Mouse (Mus musculus): ENCODE data around the gene Amh. TPM values are rescaled to one million over a fixed set of nuclear protein-coding genes. Genes with fewer than 3 reads are reported as not detected.

Amh gene
- polyA plus RNA-seq, 1 experiment from 2014 or later = not detected

DNA sequence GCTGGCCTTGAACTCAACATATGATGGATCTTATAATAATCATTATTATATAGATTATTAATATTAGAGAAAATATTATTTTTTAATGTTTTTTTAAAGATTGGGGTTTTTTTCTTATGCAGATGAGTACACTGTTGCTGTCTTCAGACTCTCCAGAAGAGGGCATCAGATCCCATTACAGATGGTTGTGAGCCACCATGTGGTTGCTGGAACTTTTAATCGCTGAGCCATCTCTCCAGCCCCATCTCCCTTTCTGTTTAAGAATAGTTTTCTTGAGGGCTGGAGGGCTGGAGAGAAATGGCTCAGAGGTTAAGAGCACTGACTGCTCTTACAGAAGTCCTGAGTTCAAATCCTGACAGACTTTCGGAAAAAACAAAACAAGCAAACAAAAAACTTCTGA is 16.9 kb downstream of the Amh start:
- H3K9me3 ChIP-seq (ENCODE audit: control insufficient read depth, low read length) = no peaks in the 10 kb centered on the region
- H3K4me2 ChIP-seq (replicated peaks) = no peak overlapping the region
- H3K27ac ChIP-seq = no peak overlapping the region
- H3K27me3 ChIP-seq (ENCODE audit: control insufficient read depth, insufficient read depth, low read length) = no peaks in the 10 kb centered on the region
- ATAC-seq (ENCODE audit: low FRiP score) (no peak), DNase-seq (ENCODE audit: low spot score) (no peak)
- no peak overlapping the region for H3K9ac ChIP-seq
- no peak overlapping the region for H3K4me3 ChIP-seq (replicated peaks; ENCODE audit: low read length)
- no peaks in the 10 kb centered on the region for H3K36me3 ChIP-seq (replicated peaks; ENCODE audit: control insufficient read depth, insufficient read depth)
- WGBS = 44% methylated on average over 2 of the region's 2 CpGs
- H3K4me1 ChIP-seq (replicated peaks; ENCODE audit: control insufficient read depth, insufficient read depth, low read length) = no peaks in the 10 kb centered on the region

DNA sequence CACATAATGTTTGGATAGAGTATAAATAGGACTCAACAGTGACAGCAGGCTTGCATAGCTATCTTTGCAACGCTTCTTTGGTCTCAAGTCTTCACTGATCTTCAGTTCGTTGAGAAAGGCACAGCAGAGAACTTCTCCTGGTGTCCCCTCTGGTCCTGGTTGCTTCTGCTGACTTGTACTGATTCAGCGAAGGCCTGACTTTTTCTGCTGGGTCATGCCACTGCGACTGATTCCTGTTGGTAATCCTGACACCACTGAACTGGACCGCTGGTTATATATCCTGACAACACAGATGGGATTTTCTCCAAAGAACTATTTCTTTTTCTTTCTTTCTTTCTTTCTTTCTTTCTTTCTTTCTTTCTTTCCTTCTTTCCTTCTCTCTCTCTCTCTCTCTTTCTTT is 17.5 kb downstream of the Amh start:
- Histone ChIP-seq H3K9ac (no peak overlapping the region), H3K9me3 (ENCODE audit: control insufficient read depth, low read length) (no peaks in the 10 kb centered on the region), H3K4me1 (replicated peaks; ENCODE audit: control insufficient read depth, insufficient read depth, low read length) (peaks cover 1% of the 10 kb centered on the region), H3K4me2 (replicated peaks) (no peak overlapping the region), H3K27me3 (ENCODE audit: control insufficient read depth, insufficient read depth, low read length) (no peaks in the 10 kb centered on the region), H3K36me3 (replicated peaks; ENCODE audit: control insufficient read depth, insufficient read depth) (no peaks in the 10 kb centered on the region), H3K4me3 (replicated peaks; ENCODE audit: low read length) (no peak overlapping the region), H3K27ac (no peak overlapping the region)
- WGBS = 90% methylated on average over 5 of the region's 5 CpGs
- ATAC-seq (ENCODE audit: low FRiP score) (no peak), DNase-seq (ENCODE audit: low spot score) (no peak)

DNA sequence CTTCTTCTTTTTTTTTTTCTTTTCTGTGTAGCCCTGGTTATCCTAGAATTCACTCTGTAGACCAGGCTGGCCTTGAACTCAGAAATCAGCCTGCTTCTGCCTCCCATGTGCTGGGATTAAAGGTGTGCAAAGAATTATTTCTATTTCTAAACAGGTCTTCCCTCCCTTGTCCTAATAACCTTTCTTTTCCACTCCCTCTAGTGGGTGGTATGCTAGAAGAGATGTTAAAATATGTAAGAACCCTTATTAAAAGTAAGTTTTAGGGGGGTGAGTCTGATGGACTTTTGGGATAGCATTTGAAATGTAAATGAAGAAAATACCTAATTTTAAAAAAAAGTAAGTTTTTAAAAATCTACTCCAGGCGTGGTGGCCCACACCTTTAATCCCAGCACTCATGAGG is 18.3 kb downstream of the Amh start:
- H3K4me2 ChIP-seq (replicated peaks) = no peak overlapping the region
- H3K4me1 ChIP-seq (replicated peaks; ENCODE audit: control insufficient read depth, insufficient read depth, low read length) = peaks cover 9% of the 10 kb centered on the region
- no peak overlapping the region for H3K4me3 ChIP-seq (replicated peaks; ENCODE audit: low read length)
- H3K9me3 ChIP-seq (ENCODE audit: control insufficient read depth, low read length) = no peaks in the 10 kb centered on the region
- ATAC-seq (ENCODE audit: low FRiP score) (no peak), DNase-seq (ENCODE audit: low spot score) (no peak)
- H3K27me3 ChIP-seq (ENCODE audit: control insufficient read depth, insufficient read depth, low read length) = no peaks in the 10 kb centered on the region
- no peak overlapping the region for H3K9ac ChIP-seq
- 93% methylated on average over 1 of the region's 1 CpGs for WGBS
- no peak overlapping the region for H3K27ac ChIP-seq
- H3K36me3 ChIP-seq (replicated peaks; ENCODE audit: control insufficient read depth, insufficient read depth) = no peaks in the 10 kb centered on the region

DNA sequence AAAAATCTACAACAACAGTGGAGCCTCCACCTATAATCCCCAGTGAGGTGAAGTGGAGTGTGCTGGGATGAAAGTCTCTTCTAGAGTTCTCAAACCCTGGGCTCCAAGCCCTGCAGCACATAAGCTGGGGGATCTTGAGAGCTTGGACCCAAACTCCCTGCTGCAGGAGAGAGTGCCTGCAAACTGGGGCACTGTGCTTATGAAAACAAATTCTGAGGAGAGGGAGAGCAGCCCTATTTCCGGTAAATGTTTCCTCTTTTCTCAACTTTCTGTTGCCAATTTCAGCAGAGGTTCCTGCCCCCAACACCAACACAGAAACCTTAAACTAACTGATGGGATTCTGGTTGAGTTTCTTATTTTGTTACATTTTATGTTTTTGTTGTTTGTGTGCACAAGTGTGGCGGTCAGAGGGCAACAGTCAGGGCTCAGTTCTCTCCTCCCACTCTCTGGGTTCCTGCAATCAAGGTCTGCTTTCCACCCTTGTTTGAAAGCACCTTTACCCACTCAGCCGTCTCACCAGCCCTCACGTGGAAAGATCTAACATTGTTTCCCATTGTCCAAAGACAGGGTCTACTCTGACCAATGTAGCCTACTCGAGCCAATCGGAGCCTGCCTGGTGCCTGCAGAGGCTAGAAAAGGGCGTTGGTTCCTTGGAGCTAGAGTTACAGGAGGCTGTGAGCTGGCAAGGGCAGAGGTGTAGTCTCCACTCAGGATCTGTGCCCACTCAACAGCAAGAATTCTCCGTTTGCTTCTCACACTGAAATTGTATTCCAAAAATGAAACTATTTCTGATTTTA is 19.0 kb downstream of the Amh start:
- no peaks in the 10 kb centered on the region for H3K9me3 ChIP-seq (ENCODE audit: control insufficient read depth, low read length)
- peaks cover under 1% of the 10 kb centered on the region for H3K36me3 ChIP-seq (replicated peaks; ENCODE audit: control insufficient read depth, insufficient read depth)
- no peak overlapping the region for H3K4me3 ChIP-seq (replicated peaks; ENCODE audit: low read length)
- H3K9ac ChIP-seq = no peak overlapping the region
- H3K27me3 ChIP-seq (ENCODE audit: control insufficient read depth, insufficient read depth, low read length) = no peaks in the 10 kb centered on the region
- ATAC-seq (ENCODE audit: low FRiP score) = no peak
- WGBS = 70% methylated on average over 8 of the region's 8 CpGs
- H3K27ac ChIP-seq = no peak overlapping the region
- H3K4me2 ChIP-seq (replicated peaks) = no peak overlapping the region
- peaks cover 12% of the 10 kb centered on the region for H3K4me1 ChIP-seq (replicated peaks; ENCODE audit: control insufficient read depth, insufficient read depth, low read length)
- DNase-seq (ENCODE audit: low spot score) = no peak

DNA sequence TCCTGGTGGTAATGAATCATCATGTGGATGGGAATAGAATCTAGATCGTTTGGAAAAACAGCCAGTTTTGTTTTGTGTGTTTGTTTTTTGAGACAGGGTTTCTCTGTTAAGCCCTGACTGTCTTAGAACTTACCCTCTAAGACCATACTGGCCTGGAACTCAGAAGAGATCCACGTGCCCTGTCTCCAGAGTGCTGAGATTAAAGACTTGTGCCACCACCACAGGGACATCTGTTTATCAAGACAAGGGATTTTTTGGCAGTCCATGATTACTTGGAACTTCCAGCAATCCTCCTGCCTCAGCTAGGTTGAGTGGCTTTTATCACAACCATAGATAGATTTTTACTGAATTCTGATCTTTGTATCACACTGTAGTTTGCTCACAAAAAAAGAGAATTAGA is 19.8 kb downstream of the Amh start:
- H3K4me3 ChIP-seq (replicated peaks; ENCODE audit: low read length) = no peak overlapping the region
- no peaks in the 10 kb centered on the region for H3K9me3 ChIP-seq (ENCODE audit: control insufficient read depth, low read length)
- peaks cover 9% of the 10 kb centered on the region for H3K36me3 ChIP-seq (replicated peaks; ENCODE audit: control insufficient read depth, insufficient read depth)
- no peak overlapping the region for H3K9ac ChIP-seq
- 78% methylated on average over 2 of the region's 2 CpGs for WGBS
- H3K27me3 ChIP-seq (ENCODE audit: control insufficient read depth, insufficient read depth, low read length) = no peaks in the 10 kb centered on the region
- no peak overlapping the region for H3K27ac ChIP-seq
- peaks cover 12% of the 10 kb centered on the region for H3K4me1 ChIP-seq (replicated peaks; ENCODE audit: control insufficient read depth, insufficient read depth, low read length)
- ATAC-seq (ENCODE audit: low FRiP score) (no peak), DNase-seq (ENCODE audit: low spot score) (no peak)
- H3K4me2 ChIP-seq (replicated peaks) = no peak overlapping the region

DNA sequence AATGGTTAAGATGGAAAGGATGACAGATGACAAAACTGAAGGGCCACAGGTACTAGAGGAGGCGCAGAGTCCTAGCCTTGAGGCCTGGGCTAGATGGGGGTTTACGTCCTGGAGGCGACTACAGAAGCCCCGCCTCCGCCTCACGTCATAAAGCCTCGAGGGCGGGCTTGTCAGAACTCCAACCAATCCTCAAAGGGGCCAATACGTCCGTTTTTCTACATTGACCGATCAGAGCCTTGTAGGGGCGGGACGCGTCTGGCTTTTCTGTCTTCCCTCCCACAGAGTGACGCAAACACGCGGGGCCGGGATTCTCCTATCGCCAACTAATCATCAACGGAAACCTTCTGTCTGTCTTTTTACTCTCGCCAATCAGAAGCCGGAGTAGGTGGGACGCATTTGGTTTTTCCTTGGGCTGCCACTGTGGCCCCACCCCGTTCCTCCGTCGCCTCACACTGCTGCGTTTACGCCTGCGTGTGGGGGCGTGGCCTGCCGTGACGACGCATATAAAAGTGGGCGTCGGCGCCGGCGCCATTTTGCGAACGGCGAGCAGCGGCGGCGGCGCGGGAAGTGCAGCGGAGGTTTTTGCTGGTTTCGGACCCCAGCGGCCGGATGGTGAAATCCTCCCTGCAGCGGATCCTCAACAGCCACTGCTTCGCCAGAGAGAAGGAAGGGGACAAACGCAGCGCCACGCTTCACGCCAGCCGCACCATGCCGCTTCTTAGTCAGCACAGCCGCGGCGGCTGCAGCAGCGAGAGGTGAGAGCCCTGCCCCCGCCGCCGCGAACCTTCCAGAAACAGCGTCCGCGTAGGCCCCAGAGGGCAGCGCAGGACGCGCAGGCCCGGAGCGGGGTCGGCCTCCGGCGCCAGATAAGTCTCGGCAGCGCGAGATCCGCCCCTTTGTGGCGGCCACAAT is 21.4 kb downstream of the Amh start, which contains the start of gene Oaz1:
TSS of gene Oaz1 (plus strand) at position 506 of the 912 bp plus-strand sequence.
- H3K9ac ChIP-seq = peak within 1 kb of the TSS; percentile 96
- peak; percentile 99 for DNase-seq (ENCODE audit: low spot score)
- peak within 1 kb of the TSS; percentile 73 for H3K4me3 ChIP-seq (replicated peaks; ENCODE audit: low read length)
- peak; percentile 97 for ATAC-seq (ENCODE audit: low FRiP score)
- no peaks in the 10 kb centered on the region for H3K9me3 ChIP-seq (ENCODE audit: control insufficient read depth, low read length)
- peak within 1 kb of the TSS; percentile 91 for H3K4me2 ChIP-seq (replicated peaks)
- H3K27ac ChIP-seq = peak within 1 kb of the TSS; percentile 95
- H3K27me3 ChIP-seq (ENCODE audit: control insufficient read depth, insufficient read depth, low read length) = no peaks in the 10 kb centered on the region
- peaks cover 12% of the 10 kb centered on the region for H3K4me1 ChIP-seq (replicated peaks; ENCODE audit: control insufficient read depth, insufficient read depth, low read length)
- H3K36me3 ChIP-seq (replicated peaks; ENCODE audit: control insufficient read depth, insufficient read depth) = peaks cover 20% of the 10 kb centered on the region
- under 1% methylated on average over 72 of the region's 82 CpGs for WGBS

DNA sequence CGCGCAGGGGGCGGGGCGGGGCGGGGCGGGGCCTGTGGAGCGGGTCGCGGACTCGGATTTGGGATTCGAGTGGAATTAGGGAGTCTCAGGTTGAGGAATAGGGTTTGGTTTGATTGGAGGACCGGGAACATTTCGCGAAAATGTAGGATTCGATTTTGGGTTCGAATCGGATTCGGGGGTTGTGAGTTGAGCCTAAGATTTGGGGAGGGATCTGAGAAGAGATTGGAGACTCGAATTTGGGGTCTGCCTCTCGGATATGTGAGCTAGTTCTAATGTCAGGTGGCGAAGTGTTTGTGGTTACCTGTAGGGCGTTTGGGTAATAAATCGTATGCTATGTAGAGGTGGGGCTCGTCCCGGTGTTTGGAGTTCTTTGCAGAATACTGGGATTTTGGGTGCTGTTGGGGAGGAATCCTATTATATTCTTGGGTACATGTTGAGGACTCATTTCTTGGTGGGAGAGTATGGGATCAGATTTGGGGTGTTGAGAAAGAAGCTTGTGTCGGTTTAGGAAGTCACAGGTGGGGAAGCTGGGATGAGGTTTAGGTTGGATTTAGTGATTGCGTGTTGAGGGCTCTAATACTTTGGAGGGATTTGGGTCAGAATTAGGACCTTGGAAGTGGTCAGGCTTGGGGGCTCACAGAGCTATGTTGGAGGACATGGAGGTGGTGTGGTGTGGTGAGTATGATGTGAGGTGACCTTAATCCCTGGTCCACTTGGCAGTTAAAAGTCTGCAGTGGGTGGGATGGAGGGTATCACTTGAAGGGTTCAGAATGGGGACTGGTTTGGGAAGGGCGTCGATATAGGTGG is 22.2 kb downstream of the Amh start:
- Histone ChIP-seq H3K4me2 (replicated peaks) (peak overlapping the region; percentile 91), H3K4me1 (replicated peaks; ENCODE audit: control insufficient read depth, insufficient read depth, low read length) (peaks cover 12% of the 10 kb centered on the region), H3K36me3 (replicated peaks; ENCODE audit: control insufficient read depth, insufficient read depth) (peaks cover 25% of the 10 kb centered on the region), H3K4me3 (replicated peaks; ENCODE audit: low read length) (peak overlapping the region; percentile 73), H3K9me3 (ENCODE audit: control insufficient read depth, low read length) (no peaks in the 10 kb centered on the region), H3K27me3 (ENCODE audit: control insufficient read depth, insufficient read depth, low read length) (no peaks in the 10 kb centered on the region), H3K27ac (peak overlapping the region; percentile 95), H3K9ac (peak overlapping the region; percentile 96)
- ATAC-seq (ENCODE audit: low FRiP score) = no peak
- 11% methylated on average over 25 of the region's 29 CpGs for WGBS
- no peak for DNase-seq (ENCODE audit: low spot score)

DNA sequence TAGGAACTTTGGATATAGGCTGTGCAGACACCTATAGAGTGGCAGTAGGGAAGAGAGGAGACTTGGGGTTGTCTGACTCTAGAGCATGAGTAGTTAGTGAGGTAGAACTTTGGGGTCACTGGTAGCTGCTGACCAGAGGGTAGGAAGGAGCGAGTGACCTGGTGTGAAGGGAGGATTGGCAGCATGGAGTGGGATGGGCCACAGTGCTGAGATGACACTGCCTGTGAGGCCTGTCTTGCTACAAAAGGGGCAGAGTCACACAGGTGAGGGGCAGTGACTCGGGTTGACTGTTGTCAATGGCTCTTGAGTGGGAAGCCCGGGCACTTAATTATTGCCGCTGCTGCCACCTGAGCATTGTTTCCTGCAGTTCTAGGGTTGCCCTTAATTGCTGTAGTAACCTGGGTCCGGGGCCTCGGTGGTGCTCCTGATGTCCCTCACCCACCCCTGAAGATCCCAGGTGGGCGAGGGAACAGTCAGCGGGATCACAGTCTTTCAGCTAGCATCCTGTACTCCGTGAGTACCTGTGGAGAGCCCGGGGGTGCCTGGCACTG is 22.9 kb downstream of the Amh start:
- H3K27me3 ChIP-seq (ENCODE audit: control insufficient read depth, insufficient read depth, low read length) = no peaks in the 10 kb centered on the region
- peaks cover 12% of the 10 kb centered on the region for H3K4me1 ChIP-seq (replicated peaks; ENCODE audit: control insufficient read depth, insufficient read depth, low read length)
- peak overlapping the region; percentile 91 for H3K4me2 ChIP-seq (replicated peaks)
- DNase-seq (ENCODE audit: low spot score) (no peak), ATAC-seq (ENCODE audit: low FRiP score) (no peak)
- H3K27ac ChIP-seq = no peak overlapping the region
- H3K36me3 ChIP-seq (replicated peaks; ENCODE audit: control insufficient read depth, insufficient read depth) = peaks cover 27% of the 10 kb centered on the region
- H3K9ac ChIP-seq = peak overlapping the region; percentile 96
- peak overlapping the region; percentile 73 for H3K4me3 ChIP-seq (replicated peaks; ENCODE audit: low read length)
- WGBS = 83% methylated on average over 10 of the region's 10 CpGs
- H3K9me3 ChIP-seq (ENCODE audit: control insufficient read depth, low read length) = no peaks in the 10 kb centered on the region
